Mouse (Mus musculus): ENCODE measurements around the gene Gm21981. TPM values are rescaled to one million over a fixed set of nuclear protein-coding genes. Genes with fewer than 3 reads are reported as not detected.

Gene Gm21981
- polyA plus RNA-seq, 1 experiment from 2014 or later, result 0.98 TPM

- Histone ChIP-seq H3K9me3 (ENCODE audit: control insufficient read depth, low read depth, low read length) (no peaks in the 10 kb centered on the region), H3K27me3 (ENCODE audit: control insufficient read depth, insufficient read depth, low read length) (no peaks in the 10 kb centered on the region), H3K36me3 (ENCODE audit: control insufficient read depth, insufficient read depth, low read length) (no peaks in the 10 kb centered on the region), H3K4me3 (ENCODE audit: low read depth, low read length) (no peak overlapping the region), H3K27ac (ENCODE audit: low read length) (0 out of 2 replicates have a peak overlapping the region, but pooled peaks have one; percentile 15), H3K4me2 (replicated peaks; ENCODE audit: low read depth, low read length) (no peak overlapping the region), H3K9ac (replicated peaks; ENCODE audit: low read depth, low read length) (no peak overlapping the region), H3K4me1 (ENCODE audit: control insufficient read depth, insufficient read depth, low read length) (peaks cover 8% of the 10 kb centered on the region; the same call in 1 of the 2 replicates)
- 57% methylated on average over 4 of the region's 4 CpGs for WGBS
- ATAC-seq (ENCODE audit: insufficient number of reproducible peaks, insufficient read depth, low FRiP score, low read depth), result 0 out of 2 replicates have a peak, but pooled peaks have one; percentile 43
Measured at GRCm38 (mm10) chr17:47708972-47709371, 14.7 kb upstream of the Gm21981 start.

GRCm38 (mm10) chr17:47707961-47708360, 13.7 kb upstream of the Gm21981 start:
- peaks cover 8% of the 10 kb centered on the region; the same call in 1 of the 2 replicates for H3K4me1 ChIP-seq (ENCODE audit: control insufficient read depth, insufficient read depth, low read length)
- ATAC-seq (ENCODE audit: insufficient number of reproducible peaks, insufficient read depth, low FRiP score, low read depth), result no peak
- H3K9ac ChIP-seq (replicated peaks; ENCODE audit: low read depth, low read length), result no peak overlapping the region
- no peak overlapping the region for H3K4me2 ChIP-seq (replicated peaks; ENCODE audit: low read depth, low read length)
- no peaks in the 10 kb centered on the region for H3K9me3 ChIP-seq (ENCODE audit: control insufficient read depth, low read depth, low read length)
- no peaks in the 10 kb centered on the region for H3K27me3 ChIP-seq (ENCODE audit: control insufficient read depth, insufficient read depth, low read length)
- H3K36me3 ChIP-seq (ENCODE audit: control insufficient read depth, insufficient read depth, low read length), result no peaks in the 10 kb centered on the region
- no peak overlapping the region for H3K27ac ChIP-seq (ENCODE audit: low read length)
- 77% methylated on average over 3 of the region's 3 CpGs for WGBS
- H3K4me3 ChIP-seq (ENCODE audit: low read depth, low read length), result no peak overlapping the region

GRCm38 (mm10) chr17:47706196-47706595, 11.9 kb upstream of the Gm21981 start:
- ATAC-seq (ENCODE audit: insufficient number of reproducible peaks, insufficient read depth, low FRiP score, low read depth), result no peak
- Histone ChIP-seq H3K27me3 (ENCODE audit: control insufficient read depth, insufficient read depth, low read length) (no peaks in the 10 kb centered on the region), H3K4me2 (replicated peaks; ENCODE audit: low read depth, low read length) (no peak overlapping the region), H3K4me3 (ENCODE audit: low read depth, low read length) (no peak overlapping the region), H3K36me3 (ENCODE audit: control insufficient read depth, insufficient read depth, low read length) (no peaks in the 10 kb centered on the region; the same call in 1 of the 2 replicates), H3K9ac (replicated peaks; ENCODE audit: low read depth, low read length) (no peak overlapping the region), H3K27ac (ENCODE audit: low read length) (no peak overlapping the region), H3K4me1 (ENCODE audit: control insufficient read depth, insufficient read depth, low read length) (peaks cover 8% of the 10 kb centered on the region; the same call in 1 of the 2 replicates), H3K9me3 (ENCODE audit: control insufficient read depth, low read depth, low read length) (no peaks in the 10 kb centered on the region)
- 50% methylated on average over 1 of the region's 1 CpGs for WGBS

- no peak overlapping the region for H3K4me2 ChIP-seq (replicated peaks; ENCODE audit: low read depth, low read length)
- peaks cover 8% of the 10 kb centered on the region; the same call in 1 of the 2 replicates for H3K4me1 ChIP-seq (ENCODE audit: control insufficient read depth, insufficient read depth, low read length)
- no peak overlapping the region for H3K9ac ChIP-seq (replicated peaks; ENCODE audit: low read depth, low read length)
- no peaks in the 10 kb centered on the region for H3K9me3 ChIP-seq (ENCODE audit: control insufficient read depth, low read depth, low read length)
- H3K36me3 ChIP-seq (ENCODE audit: control insufficient read depth, insufficient read depth, low read length), result peaks cover 3% of the 10 kb centered on the region; the same call in 1 of the 2 replicates
- H3K27me3 ChIP-seq (ENCODE audit: control insufficient read depth, insufficient read depth, low read length), result no peaks in the 10 kb centered on the region
- H3K4me3 ChIP-seq (ENCODE audit: low read depth, low read length), result no peak overlapping the region
- WGBS, result 80% methylated on average over 4 of the region's 4 CpGs
- ATAC-seq (ENCODE audit: insufficient number of reproducible peaks, insufficient read depth, low FRiP score, low read depth), result no peak
- no peak overlapping the region for H3K27ac ChIP-seq (ENCODE audit: low read length)
Measured at GRCm38 (mm10) chr17:47704692-47705091, 10.4 kb upstream of the Gm21981 start.

GRCm38 (mm10) chr17:47703556-47703955, 9.3 kb upstream of the Gm21981 start:
- Histone ChIP-seq H3K9me3 (ENCODE audit: control insufficient read depth, low read depth, low read length) (no peaks in the 10 kb centered on the region), H3K27ac (ENCODE audit: low read length) (no peak overlapping the region), H3K4me3 (ENCODE audit: low read depth, low read length) (no peak overlapping the region), H3K4me2 (replicated peaks; ENCODE audit: low read depth, low read length) (no peak overlapping the region), H3K9ac (replicated peaks; ENCODE audit: low read depth, low read length) (no peak overlapping the region), H3K27me3 (ENCODE audit: control insufficient read depth, insufficient read depth, low read length) (no peaks in the 10 kb centered on the region), H3K4me1 (ENCODE audit: control insufficient read depth, insufficient read depth, low read length) (peaks cover 5% of the 10 kb centered on the region; the same call in 1 of the 2 replicates), H3K36me3 (ENCODE audit: control insufficient read depth, insufficient read depth, low read length) (peaks cover 3% of the 10 kb centered on the region; the same call in 1 of the 2 replicates)
- no peak for ATAC-seq (ENCODE audit: insufficient number of reproducible peaks, insufficient read depth, low FRiP score, low read depth)
- WGBS, result 39% methylated on average over 20 of the region's 20 CpGs

- 40% methylated on average over 28 of the region's 28 CpGs for WGBS
- no peak overlapping the region for H3K4me3 ChIP-seq (ENCODE audit: low read depth, low read length)
- H3K9me3 ChIP-seq (ENCODE audit: control insufficient read depth, low read depth, low read length), result no peaks in the 10 kb centered on the region
- peaks cover 5% of the 10 kb centered on the region; the same call in 1 of the 2 replicates for H3K4me1 ChIP-seq (ENCODE audit: control insufficient read depth, insufficient read depth, low read length)
- H3K36me3 ChIP-seq (ENCODE audit: control insufficient read depth, insufficient read depth, low read length), result peaks cover 3% of the 10 kb centered on the region; the same call in 1 of the 2 replicates
- no peak overlapping the region for H3K27ac ChIP-seq (ENCODE audit: low read length)
- H3K4me2 ChIP-seq (replicated peaks; ENCODE audit: low read depth, low read length), result no peak overlapping the region
- ATAC-seq (ENCODE audit: insufficient number of reproducible peaks, insufficient read depth, low FRiP score, low read depth), result peak; percentile 5; the same call in 1 of the 2 replicates
- H3K27me3 ChIP-seq (ENCODE audit: control insufficient read depth, insufficient read depth, low read length), result no peaks in the 10 kb centered on the region
- no peak overlapping the region for H3K9ac ChIP-seq (replicated peaks; ENCODE audit: low read depth, low read length)
Measured at GRCm38 (mm10) chr17:47702548-47703345, 8.5 kb upstream of the Gm21981 start.

GRCm38 (mm10) chr17:47701793-47702192, 7.5 kb upstream of the Gm21981 start:
- no peak overlapping the region for H3K4me3 ChIP-seq (ENCODE audit: low read depth, low read length)
- no peak overlapping the region for H3K9ac ChIP-seq (replicated peaks; ENCODE audit: low read depth, low read length)
- no peak overlapping the region for H3K4me2 ChIP-seq (replicated peaks; ENCODE audit: low read depth, low read length)
- no peaks in the 10 kb centered on the region for H3K9me3 ChIP-seq (ENCODE audit: control insufficient read depth, low read depth, low read length)
- no peaks in the 10 kb centered on the region for H3K27me3 ChIP-seq (ENCODE audit: control insufficient read depth, insufficient read depth, low read length)
- H3K4me1 ChIP-seq (ENCODE audit: control insufficient read depth, insufficient read depth, low read length), result peaks cover 4% of the 10 kb centered on the region; the same call in 1 of the 2 replicates
- no peak overlapping the region for H3K27ac ChIP-seq (ENCODE audit: low read length)
- ATAC-seq (ENCODE audit: insufficient number of reproducible peaks, insufficient read depth, low FRiP score, low read depth), result no peak
- peaks cover 3% of the 10 kb centered on the region; the same call in 1 of the 2 replicates for H3K36me3 ChIP-seq (ENCODE audit: control insufficient read depth, insufficient read depth, low read length)
- WGBS, result 73% methylated on average over 9 of the region's 9 CpGs

- Histone ChIP-seq H3K9ac (replicated peaks; ENCODE audit: low read depth, low read length) (no peak overlapping the region), H3K4me3 (ENCODE audit: low read depth, low read length) (no peak overlapping the region), H3K4me2 (replicated peaks; ENCODE audit: low read depth, low read length) (no peak overlapping the region), H3K4me1 (ENCODE audit: control insufficient read depth, insufficient read depth, low read length) (peaks cover 7% of the 10 kb centered on the region; the same call in 1 of the 2 replicates), H3K27me3 (ENCODE audit: control insufficient read depth, insufficient read depth, low read length) (no peaks in the 10 kb centered on the region), H3K36me3 (ENCODE audit: control insufficient read depth, insufficient read depth, low read length) (peaks cover 3% of the 10 kb centered on the region; the same call in 1 of the 2 replicates), H3K27ac (ENCODE audit: low read length) (no peak overlapping the region), H3K9me3 (ENCODE audit: control insufficient read depth, low read depth, low read length) (no peaks in the 10 kb centered on the region)
- ATAC-seq (ENCODE audit: insufficient number of reproducible peaks, insufficient read depth, low FRiP score, low read depth), result no peak
- WGBS, result 80% methylated on average over 2 of the region's 2 CpGs
Measured at GRCm38 (mm10) chr17:47699055-47699454, 4.8 kb upstream of the Gm21981 start.
